Mouse (Mus musculus): ENCODE data around the gene Fam222b.

The Fam222b gene

DNA sequence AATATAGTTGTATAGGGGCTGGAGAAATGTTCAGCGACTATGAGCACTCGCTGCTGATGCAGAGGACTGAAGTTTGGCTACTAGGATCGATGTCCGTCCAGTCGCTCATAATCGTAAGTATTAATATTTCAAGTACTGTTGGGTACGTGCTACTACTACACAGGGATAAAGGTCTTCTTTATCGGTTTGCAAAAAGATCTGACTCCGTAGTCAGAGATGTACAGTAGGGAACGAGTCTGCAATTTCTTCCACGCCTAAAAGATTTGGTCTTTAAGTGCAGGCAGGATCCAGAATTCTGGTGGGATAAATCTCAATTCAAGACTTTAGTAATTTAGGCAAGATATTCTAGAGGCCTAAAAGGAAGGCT lies 340 bp upstream of the Fam222b start:
- DNase-seq: no peak

DNA sequence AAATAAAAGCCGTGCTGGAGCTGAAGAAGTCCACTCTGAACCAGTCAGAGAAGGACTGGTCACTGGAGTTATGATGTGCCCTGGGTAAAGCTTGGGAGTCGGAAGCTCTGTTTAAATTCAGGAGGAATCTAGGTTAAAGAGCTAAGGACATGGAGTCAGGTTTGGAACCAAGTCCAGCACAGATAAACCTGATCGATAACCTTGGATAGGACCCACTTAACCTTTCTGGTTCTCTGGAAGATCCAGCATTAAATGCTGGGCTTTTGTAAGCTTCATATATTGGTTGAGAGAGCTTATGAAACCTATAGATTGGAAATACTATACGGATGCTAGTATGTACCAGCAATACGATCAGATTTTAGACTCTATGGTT lies 670 bp downstream of the Fam222b start:
- no peak for DNase-seq

DNA sequence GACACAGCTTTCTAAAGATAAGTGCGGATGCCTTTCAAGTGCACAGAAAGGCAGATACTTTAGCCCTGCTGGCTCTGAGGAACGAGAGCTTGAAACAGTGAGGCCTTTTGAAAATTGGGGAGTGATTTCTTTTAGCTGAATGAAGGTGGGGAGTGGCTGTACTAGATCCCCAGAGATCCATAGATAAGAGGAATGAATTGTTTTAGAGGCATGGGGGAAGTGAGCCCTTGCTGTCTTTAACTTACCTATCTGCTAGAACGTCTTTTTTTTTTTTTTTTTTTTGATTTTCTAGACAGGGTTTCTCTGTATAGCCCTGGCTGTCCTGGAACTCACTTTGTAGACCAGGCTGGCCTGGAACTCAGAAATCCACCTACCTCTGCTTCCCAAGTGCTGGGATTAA lies 2.6 kb downstream of the Fam222b start:
- DNase-seq: no peak

DNA sequence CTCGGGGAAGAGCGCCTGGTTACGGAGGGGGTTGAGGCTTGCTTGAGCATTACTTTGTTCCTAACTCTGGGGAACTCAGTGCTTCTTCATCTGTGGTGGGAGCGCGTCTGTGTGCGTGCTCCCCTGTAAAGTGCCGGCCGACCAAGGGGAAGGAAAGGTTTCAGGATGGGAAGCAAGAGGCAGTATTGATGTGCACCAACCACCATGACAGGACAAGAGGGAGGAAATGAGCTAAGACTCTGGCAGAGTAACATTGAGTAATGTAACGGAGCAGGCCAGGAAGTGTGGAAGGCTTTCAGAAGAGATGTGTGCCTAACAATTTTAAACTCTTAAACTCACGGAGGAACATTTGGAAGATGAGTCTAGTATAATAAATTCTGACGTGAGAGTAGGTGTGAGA lies 6.3 kb downstream of the Fam222b start:
- no peak for DNase-seq

DNA sequence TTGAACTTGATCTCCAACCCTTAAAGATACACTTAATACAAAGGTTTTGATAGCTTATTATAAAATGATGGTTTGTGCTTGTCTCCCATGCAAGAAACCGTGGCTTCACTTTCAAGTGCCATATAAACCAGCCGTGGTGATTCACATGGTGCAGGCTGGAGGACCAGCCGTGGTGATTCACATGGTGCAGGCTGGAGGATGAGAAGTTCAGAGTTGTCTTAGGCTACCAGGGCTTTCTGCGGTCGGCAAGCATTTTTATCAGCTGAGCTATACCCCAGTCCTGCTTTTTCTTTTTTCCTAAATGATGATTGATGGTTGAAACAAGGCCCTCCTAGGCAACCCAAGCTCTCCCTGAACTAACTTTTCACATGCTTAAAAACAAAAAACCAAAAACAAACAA lies 7.7 kb downstream of the Fam222b start:
- no peak for DNase-seq

DNA sequence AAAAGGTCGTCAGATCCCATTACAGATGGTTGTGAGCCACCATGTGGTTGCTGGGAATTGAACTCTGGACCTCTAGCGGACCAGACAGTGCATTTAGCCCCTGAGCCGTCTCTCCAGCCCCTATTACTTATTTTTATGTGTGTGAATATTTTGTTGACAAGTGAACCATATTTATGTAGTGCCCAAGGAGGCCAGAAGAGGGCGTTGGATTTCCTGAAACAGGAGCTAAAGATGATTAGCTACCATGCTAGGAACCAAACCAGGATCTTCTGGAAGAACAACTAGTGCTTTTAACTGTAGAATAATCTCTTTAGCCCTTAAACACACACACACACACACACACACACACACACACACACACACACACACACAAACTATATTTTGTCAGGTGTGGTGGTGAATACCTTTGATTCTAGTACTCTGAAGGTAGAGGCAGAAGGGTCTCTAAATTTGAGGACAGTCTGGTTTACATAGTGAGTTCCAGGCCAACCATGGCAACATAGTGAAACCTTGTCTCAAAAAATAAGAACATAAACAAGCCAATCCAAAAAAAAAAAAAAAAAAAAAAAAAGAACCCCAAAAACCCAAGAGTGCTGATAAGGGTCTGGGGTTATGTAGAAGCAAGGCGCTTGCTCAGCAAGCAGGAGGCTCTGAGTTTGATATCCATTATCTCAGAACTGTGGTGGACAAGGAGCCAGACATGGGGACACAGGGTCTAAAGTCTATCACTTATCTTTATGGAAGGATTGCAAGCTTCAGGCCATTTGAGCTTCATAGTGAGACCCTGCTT lies 8.7 kb downstream of the Fam222b start:
- peak; percentile 22 to 31 for DNase-seq

DNA sequence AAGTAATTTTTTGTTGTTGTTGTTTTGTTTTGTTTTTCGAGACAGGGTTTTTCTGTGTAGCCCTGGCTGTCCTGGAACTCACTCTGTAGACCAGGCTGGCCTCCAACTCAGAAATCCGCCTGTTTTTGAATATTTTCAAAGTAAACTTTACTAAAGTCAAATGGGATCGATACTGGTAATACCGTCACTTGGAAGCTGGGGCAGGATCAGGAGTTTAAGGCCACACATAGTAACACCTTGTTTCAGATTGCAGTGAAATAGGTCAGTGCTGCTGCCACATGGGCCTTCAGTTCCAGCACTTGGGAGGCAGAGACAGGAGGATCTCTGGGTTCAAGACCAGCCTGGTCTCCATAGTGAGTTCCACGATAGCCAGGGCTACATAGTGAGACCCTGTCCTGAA lies 10.0 kb downstream of the Fam222b start:
- no peak for DNase-seq

DNA sequence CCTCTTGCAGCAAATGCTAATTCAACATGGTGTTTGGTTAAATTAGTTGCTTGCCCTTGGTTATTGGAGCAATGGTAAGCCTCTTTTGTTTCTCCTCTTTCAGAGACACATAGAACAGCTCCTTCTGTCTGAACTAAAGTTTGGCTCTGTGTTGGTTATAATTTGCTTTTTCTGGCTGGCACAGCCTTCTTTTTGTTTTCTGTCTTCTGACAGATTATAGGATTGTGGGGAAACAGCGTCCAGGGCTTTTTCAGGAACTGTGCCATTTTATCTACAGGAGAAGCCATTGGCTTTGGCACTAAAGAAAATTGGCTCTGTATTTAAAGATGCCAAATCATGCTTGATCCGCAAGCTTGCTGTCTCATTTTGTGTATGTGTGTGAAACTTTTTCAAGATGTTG lies 19.2 kb downstream of the Fam222b start:
- no peak for DNase-seq

DNA sequence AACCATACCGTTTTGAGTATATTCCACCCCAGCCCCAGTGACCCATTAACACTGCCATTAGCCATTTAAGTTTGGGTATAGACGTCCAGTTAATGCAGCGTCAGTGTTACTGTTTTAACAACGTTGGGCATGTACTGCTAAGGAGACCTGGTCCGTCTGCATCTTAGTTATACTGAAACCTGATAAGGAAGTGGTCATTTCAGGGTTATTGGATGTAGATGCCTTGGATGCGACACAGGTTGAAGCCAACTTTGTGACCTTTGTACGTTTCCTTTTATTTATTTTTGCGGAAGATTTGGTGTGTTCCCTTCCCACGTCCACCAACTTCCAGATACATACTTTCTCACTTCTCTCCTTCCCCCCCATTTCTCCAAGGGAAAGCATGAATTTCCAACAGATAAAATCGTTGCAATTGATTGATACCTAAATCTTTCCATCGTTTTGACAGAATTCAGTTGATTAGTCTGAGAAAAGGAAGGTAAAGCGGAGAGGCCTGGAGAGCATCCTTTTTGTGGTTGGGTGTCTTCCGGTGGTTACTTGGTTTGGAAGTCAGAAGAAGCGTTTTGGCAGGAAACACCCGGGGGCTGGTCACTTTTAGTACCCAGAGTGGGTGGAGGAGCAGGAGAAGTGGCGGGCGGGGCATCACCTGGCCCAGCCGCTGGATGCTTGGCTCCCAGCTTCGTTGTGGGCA lies 20.4 kb downstream of the Fam222b start:
- no peak for DNase-seq

DNA sequence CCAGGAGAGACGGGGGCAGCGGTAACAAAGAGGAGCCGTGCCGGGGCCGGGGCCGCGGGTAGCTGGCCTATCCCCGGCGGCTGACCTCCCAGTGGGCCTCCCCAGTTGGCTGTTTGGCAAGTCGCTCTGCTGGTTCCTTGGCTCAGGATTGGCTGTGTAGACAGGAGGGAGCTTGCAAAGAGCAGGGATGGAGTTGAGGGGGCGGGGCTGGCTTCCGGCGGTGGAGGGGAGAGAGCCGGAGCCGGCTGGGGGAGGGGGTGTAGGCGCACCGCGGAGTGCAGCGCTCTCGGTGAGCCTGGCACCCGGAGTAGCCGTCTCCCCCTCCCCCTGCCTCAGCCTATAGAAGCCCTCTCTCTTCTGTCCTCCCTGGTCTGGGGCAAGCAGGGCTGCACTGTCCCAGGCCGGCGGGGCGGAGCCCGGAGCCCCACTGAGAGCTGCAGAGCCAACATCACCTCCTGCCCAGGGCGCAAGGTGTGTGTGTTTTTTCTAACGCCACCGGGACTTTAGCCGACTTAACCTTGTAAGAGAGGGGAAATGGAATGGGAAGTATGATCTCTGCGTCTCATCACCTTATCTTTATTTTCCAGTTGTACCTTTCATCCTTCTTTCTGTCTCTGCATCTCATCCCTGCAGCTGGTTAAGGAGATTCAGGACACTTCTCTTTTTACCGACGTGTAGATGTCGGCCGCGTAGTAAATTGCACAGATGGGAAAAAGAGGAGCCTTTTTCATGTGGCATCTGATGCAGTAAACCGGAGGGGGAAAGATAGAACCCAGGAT lies 21.1 kb downstream of the Fam222b start:
- DNase-seq: peak; percentile 97 to 98

DNA sequence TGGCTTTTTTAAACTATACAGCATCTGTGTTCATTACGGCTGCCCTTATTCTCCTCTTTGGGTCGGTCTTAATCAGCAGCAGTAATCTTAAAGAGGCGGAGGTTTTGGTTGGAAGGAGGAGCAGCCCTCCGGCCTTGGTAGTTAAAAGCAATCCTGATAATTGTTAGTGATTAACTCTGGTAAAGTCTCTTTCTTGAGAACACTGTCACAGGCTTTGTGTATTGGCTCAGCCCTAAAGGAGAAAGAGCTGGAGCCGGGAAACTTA lies 21.6 kb downstream of the Fam222b start:
- no peak for DNase-seq

DNA sequence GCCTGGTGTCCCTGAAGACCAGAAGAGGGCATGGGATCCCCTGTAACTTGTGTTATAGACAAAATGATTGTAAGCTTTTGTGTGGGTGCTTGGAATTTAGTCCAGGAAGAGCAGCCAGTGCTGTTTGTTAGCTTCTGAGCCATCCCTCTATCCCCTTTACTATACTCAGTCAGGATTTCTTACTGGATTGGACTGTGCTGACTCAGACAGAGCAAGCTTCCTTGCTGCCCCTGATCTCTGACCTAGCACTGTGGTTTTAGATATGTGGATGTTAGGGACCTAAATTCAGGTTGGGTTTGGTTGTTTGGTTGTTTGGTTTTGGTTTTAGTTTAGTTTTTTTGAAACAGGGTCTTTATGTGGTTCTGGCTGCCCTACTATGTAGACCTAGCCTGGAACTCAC lies 24.0 kb downstream of the Fam222b start:
- DNase-seq: no peak

DNA sequence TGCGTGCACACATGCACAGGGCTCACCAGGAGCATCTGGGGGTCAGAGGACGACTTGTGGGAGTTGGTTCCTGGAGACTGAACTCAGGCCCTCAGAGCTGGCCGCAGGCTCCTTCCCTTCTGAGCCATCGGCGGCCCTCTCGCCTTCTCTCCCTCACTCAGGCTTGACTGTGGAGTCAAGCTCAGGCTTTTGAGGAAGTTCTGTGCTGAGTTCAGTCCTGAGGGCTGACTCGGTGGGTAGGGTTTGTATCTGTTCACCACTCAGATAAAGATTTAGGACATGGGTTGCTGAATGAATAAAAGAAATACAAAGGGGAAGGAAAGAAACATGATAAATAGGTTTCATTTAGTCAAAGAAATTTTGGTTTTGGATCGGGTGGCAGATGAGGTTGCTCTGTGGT lies 25.4 kb downstream of the Fam222b start:
- DNase-seq: no peak

DNA sequence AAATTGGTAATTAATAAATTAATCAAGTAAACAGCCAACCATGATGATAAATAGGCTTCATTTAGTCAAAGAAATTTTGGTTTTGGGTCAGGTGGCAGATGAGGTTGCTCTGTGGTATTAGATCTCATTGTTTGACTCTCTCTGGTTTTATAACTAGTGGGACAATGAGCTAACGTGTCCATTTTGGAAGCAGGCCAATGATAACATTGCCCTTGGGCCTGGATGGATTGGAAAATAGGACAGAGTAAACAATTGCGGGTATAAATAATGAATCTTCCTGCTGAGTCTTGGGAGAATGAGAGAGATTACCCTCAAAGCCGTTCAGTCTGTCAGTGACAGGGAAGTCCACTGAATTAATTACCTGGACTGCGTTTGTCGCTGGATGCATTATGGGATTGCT lies 26.7 kb downstream of the Fam222b start:
- DNase-seq: peak in 1 of 2 experiments; percentile 24

DNA sequence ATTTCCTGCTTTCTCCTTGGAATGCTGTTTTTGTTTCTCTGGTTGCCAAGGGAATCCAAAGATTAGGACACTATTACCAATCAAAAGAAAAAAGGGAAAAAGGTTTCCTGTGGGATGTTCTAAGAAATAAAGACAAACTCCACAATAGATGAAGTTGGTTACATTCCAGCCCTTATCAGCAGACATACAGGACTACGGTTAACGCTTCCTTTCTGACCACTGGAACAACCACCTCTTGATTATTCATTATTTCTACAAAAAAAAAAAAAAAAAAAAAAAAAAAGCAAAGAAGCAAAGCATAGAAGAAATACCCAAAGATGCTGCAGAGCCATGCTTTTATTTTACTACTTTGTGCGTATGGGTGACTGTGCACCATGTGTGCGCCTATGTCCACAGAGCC lies 28.4 kb downstream of the Fam222b start:
- DNase-seq: no peak

DNA sequence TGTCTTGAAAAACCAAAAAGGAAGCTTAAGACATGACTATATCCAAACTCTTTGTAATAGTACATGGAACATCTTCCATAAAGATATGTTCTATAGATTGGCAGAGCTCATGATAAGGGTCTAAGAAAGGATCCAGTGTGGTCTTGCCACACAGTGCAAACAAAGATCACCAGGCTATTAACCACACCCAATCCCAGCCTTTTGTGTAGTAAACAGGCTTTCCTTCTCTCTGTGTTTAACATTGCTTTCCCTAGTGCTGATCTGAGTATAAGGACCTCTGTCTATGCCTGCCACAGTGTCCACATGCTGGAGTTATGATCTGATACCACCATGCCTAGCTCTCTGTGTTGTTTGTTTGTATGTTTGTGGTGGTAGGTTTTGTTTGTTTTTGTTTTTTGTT lies 29.3 kb downstream of the Fam222b start:
- no peak for DNase-seq

DNA sequence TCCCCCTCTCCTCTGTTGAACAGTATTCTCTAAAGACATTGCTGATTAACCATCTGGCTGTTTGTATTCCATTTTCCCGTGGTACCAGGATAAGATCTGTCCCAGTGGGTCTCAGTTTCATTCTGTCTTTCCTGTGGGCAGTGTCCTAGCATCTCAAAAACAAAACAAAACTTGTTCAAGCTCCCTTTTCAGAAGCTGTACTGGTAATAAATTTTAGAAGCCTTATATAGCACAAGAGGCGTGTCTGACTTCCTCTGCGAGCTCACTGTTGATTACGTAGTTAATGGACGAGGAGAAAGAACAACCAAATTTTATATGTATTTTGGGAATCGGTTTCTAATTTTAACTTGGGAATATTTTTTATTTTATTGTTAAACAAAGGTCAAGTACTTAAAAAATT lies 31.2 kb downstream of the Fam222b start:
- no peak for DNase-seq

DNA sequence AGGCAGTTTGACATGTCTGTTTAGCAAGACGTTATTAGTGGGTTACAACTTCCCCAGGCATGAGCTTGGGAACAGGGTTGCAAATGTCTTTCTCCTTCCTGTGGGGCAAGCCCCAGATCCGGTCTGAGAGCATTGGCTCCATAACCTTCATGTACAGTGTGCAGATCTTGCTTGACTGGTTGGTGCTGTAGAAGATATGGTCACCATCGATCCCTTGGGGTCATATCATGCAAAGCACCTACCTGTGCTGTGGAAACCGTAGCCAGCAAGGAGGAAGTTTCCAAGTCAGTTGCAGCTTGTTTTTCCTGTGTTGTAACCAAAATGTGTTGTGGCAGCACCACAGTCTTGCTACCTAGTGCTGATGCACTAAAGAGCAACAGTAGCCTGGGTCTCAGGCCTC lies 32.3 kb downstream of the Fam222b start:
- DNase-seq: no peak

DNA sequence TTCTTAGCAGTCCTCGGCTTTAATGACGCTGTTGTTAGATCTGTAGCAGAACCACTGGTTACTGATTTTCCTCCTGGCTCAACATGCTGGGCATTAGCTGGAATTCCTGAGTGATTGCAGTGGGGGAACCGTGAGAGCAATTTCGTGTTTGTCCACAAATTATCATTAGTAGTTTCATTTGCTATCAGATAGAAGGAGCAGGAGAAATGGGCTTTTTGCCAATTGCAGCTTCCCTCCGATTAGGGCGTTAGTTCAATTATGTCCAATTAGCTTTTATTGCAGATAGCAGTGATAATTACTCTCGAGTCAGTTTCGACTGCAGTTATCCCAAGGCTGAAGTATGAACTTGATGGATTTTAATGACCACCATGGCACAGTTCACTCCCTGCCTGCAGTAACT lies 35.0 kb downstream of the Fam222b start:
- no peak for DNase-seq

DNA sequence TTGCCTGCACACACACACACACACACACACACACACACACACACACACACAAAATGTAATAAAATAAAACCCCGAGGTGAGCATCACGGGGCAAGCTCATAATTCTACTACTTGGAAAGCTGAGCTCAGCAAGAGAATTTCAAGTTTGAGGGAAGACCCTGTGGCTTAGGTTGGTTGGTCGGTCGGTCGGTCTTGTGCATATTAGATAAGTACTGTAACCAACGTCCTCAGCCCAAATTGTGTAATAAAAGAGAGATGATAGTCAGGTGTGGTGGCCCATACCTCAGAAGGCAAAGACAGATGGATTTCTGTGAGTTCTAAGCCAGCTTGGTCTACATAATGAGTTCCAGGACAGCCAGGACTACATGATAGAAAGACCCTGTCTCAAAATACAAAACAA lies 39.5 kb downstream of the Fam222b start:
- DNase-seq: no peak

DNA sequence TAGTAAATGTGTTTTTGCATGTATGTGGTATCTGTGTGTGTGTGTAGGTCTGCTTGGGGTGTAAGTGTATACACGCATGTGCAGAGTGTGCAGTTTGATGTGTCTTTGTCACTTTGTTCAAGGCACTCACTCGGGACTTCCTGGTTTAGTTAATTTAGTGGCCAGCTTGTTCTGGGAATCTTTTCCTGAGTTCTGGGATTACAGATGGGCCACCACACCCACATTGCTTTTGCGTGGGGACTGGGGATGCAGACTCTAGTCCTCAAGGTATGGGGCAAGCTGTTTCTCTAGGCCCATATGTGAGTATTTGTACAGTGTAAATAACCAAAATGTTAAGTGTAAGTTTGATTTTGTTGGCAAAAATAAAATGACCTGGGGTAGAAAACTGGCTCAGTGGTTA lies 39.9 kb downstream of the Fam222b start:
- no peak for DNase-seq

DNA sequence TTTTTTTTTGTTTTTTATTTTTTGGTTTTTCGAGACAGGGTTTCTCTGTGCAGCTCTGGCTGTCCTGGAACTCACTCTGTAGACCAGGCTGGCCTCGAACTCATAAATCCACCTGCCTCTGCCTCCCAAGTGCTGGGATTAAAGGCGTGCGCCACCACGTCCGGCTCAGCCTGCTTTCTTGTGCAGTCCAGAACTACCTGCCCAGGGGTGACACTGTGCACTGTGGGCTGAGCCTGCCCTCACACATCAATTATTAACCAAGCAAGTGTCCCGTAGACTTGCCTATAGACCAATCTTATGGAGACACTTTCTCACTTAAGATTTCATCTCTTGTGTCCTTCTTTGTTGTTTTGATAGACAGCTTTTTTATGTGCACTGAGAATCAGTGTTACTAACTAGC lies 40.9 kb downstream of the Fam222b start:
- DNase-seq: peak in 1 of 2 experiments; percentile 49

DNA sequence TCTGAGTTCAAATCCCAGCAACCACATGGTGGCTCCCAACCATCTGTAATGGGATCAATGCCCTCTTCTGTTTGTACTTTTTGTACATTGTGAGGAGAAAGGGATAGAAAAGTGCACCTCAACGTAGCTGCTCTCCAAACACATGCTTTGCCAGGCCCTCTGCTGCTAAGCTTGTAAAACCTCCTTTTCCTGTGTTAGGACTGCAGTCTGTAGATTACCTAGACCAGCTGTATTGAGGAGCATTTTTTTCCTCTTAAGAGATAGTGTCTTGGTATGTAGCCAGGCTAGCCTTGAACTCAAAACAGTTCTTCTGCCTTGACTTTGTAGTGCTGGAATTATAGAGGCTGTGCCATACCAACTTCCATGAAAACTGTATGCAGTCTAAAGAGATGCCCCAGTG lies 41.7 kb downstream of the Fam222b start:
- DNase-seq: no peak

DNA sequence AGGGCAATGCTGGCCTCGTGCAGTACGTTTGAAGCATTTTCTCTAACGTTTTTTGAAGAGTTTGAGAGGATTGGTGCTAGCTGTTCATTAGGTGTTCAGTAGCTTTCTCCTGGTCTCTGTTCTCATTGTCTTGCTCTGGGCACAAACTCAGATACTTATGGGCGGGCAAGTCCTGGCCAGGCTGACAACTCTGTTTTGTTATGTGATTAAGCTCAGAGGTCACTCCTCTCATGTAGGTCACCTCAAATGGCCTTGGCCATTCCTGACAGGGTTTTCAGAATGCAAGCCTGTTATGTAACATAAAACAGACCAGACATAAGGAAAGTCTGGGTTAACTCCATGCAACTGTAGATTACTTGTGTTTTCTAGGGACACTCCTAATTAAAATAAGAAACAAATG lies 43.1 kb downstream of the Fam222b start:
- no peak for DNase-seq
